ENCODE assay signal across 21 mouse cellular contexts in genomic region chr5:34194975-34195662, GRCm38 (mm10). TPM values are rescaled to one million over a fixed set of nuclear protein-coding genes. Genes with fewer than 3 reads are reported as not detected.
DNase-seq lines count a peak whose midpoint lies in the region; ATAC-seq lines count a peak whose summit lies in the region.
"Had no signal": no experiment of that assay in that cellular context is flagged by ENCODE, and none has a peak within 500 bp of the region (broad histone marks: within the 10 kb centered on the region; RNA-seq: fewer than 3 reads in every experiment).

No protein-coding gene starts in this region.

- no peaks in the 10 kb centered on the region for H3K27me3 ChIP-seq in hindbrain, embryonic 11.5 days (ENCODE audit: control insufficient read depth, insufficient read depth, low read length)
- H3K27me3 ChIP-seq in kidney, embryonic 15.5 days: no peaks in the 10 kb centered on the region
- H3K27me3 ChIP-seq: forebrain, embryonic 13.5 days; midbrain, embryonic 15.5 days; stomach, embryonic 15.5 days had no signal

- H3K4me3 ChIP-seq in hindbrain, embryonic 11.5 days (ENCODE audit: low read depth, low read length): no peak overlapping the region
- H3K4me3 ChIP-seq in kidney, embryonic 15.5 days (replicated peaks): no peak overlapping the region
- H3K4me3 ChIP-seq: forebrain, embryonic 13.5 days; heart, embryonic 12.5 days; midbrain, embryonic 15.5 days; stomach, embryonic 15.5 days had no signal

- 82% methylated on average over 6 of the region's 6 CpGs for WGBS in hindbrain, embryonic 11.5 days
- WGBS in kidney, embryonic 15.5 days: 86% methylated on average over 6 of the region's 6 CpGs

- H3K36me3 ChIP-seq in hindbrain, embryonic 11.5 days (ENCODE audit: control insufficient read depth, insufficient read depth, low read length): no peaks in the 10 kb centered on the region
- H3K36me3 ChIP-seq in kidney, embryonic 15.5 days: no peaks in the 10 kb centered on the region
- H3K36me3 ChIP-seq: G1E; heart, embryonic 12.5 days; midbrain, embryonic 15.5 days; stomach, embryonic 15.5 days had no signal

- no peak overlapping the region for H3K4me2 ChIP-seq in hindbrain, embryonic 11.5 days (replicated peaks; ENCODE audit: low read depth, low read length)
- H3K4me2 ChIP-seq in kidney, embryonic 15.5 days: no peak overlapping the region
- H3K4me2 ChIP-seq: forebrain, embryonic 13.5 days; heart, embryonic 12.5 days; midbrain, embryonic 15.5 days; stomach, embryonic 15.5 days had no signal

- peak; percentile 35 for ATAC-seq in megakaryocyte progenitor cell, adult 5-6 weeks (replicated peaks; ENCODE audit: poor library complexity)
- no peak for ATAC-seq in hindbrain, embryonic 11.5 days (ENCODE audit: low FRiP score)
- ATAC-seq in megakaryocyte-erythroid progenitor cell, adult 5-6 weeks (replicated peaks; ENCODE audit: low FRiP score, low TSS enrichment, poor library complexity, severe bottlenecking): no peak
- ATAC-seq in kidney, embryonic 15.5 days (replicated peaks; ENCODE audit: low FRiP score): no peak
- ATAC-seq: forebrain, embryonic 13.5 days; midbrain, embryonic 15.5 days had no signal

- peak; percentile 80 for DNase-seq in heart, adult 11 months
- no peak for DNase-seq in heart, adult 8-10 months (ENCODE audit: low spot score)
- peak; percentile 48 for DNase-seq in thymus, postnatal 0 days (ENCODE audit: low spot score)
- no peak for DNase-seq in thymus, postnatal 10 days (ENCODE audit: low spot score in 2 of 2)
- DNase-seq in hindbrain, embryonic 11.5 days (ENCODE audit: low spot score): no peak
- DNase-seq: adrenal gland, adult 2 months; B cell, adult 2 months; cerebellum, adult 18-20 months; gastrocnemius, postnatal 10 days; heart, postnatal 4 days; layer of hippocampus, adult 9-11 months had no signal

- no peak overlapping the region for H3K27ac ChIP-seq in hindbrain, embryonic 11.5 days (ENCODE audit: low read depth, low read length)
- no peak overlapping the region for H3K27ac ChIP-seq in kidney, embryonic 15.5 days
- H3K27ac ChIP-seq: forebrain, embryonic 13.5 days; kidney, postnatal 0 days; midbrain, embryonic 15.5 days; stomach, embryonic 15.5 days had no signal

- no peak overlapping the region for H3K9ac ChIP-seq in hindbrain, embryonic 11.5 days (ENCODE audit: low read depth, low read length)
- H3K9ac ChIP-seq in kidney, embryonic 15.5 days: no peak overlapping the region
- H3K9ac ChIP-seq: forebrain, embryonic 13.5 days; heart, embryonic 12.5 days; midbrain, embryonic 15.5 days; stomach, embryonic 15.5 days had no signal

- no peaks in the 10 kb centered on the region for H3K9me3 ChIP-seq in hindbrain, embryonic 11.5 days (ENCODE audit: control insufficient read depth, low read length)
- no peaks in the 10 kb centered on the region for H3K9me3 ChIP-seq in kidney, embryonic 15.5 days (replicated peaks)
- H3K9me3 ChIP-seq: forebrain, embryonic 13.5 days; G1E; heart, embryonic 12.5 days; midbrain, embryonic 15.5 days; stomach, embryonic 15.5 days had no signal

- no peaks in the 10 kb centered on the region for H3K4me1 ChIP-seq in hindbrain, embryonic 11.5 days (replicated peaks; ENCODE audit: control insufficient read depth, insufficient read depth, low read length)
- peaks cover 5% of the 10 kb centered on the region; the same call in 1 of the 2 replicates for H3K4me1 ChIP-seq in kidney, embryonic 15.5 days
- H3K4me1 ChIP-seq: forebrain, embryonic 13.5 days; midbrain, embryonic 15.5 days had no signal

RNA-seq across cellular contexts. Expression of gene Mxd4, which starts 7.6 kb away (rescaled TPM):
- 10 to 100 TPM; 51.9 to 65.0 (median 59.6) TPM for total RNA-seq in heart, adult 8-10 months (2022)
- polyA plus RNA-seq in thymus, postnatal 0 days (2015; fragmentation: Nextera tagmentation; extraction: Ambion mirVana): 45.3 and 50.3 TPM in 2 replicates
- total RNA-seq in megakaryocyte progenitor cell, adult 5-6 weeks (2015): 14.7 and 17.4 TPM in 2 replicates
- total RNA-seq in megakaryocyte progenitor cell, adult 5-6 weeks (2017): 20.1 and 21.0 TPM in 2 replicates
- polyA plus RNA-seq in hindbrain, embryonic 11.5 days (2014; fragmentation: Nextera tagmentation; extraction: Ambion mirVana): 23.7 and 29.2 TPM in 2 replicates
- total RNA-seq in megakaryocyte-erythroid progenitor cell, adult 5-6 weeks (2014; fragmentation: Nextera tagmentation): 32.3 and 34.4 TPM in 2 replicates
- 9.5 and 14.7 TPM in 2 replicates for total RNA-seq in megakaryocyte-erythroid progenitor cell, adult 5-6 weeks (2017)
- 40.6 and 44.3 TPM in 2 replicates for polyA plus RNA-seq in kidney, embryonic 15.5 days (2015; fragmentation: Nextera tagmentation; extraction: Ambion mirVana)

RNA-seq across cellular contexts. Expression of gene Haus3, which starts 25.8 kb away (rescaled TPM):
- total RNA-seq in heart, adult 8-10 months (2022): 1 to 10 TPM; 2.9 to 5.4 (median 3.2) TPM
- polyA plus RNA-seq in thymus, postnatal 0 days (2015; fragmentation: Nextera tagmentation; extraction: Ambion mirVana): 67.1 and 68.3 TPM in 2 replicates
- total RNA-seq in megakaryocyte progenitor cell, adult 5-6 weeks (2015): 90.0 and 96.2 TPM in 2 replicates
- 108 and 158 TPM in 2 replicates for total RNA-seq in megakaryocyte progenitor cell, adult 5-6 weeks (2017)
- polyA plus RNA-seq in hindbrain, embryonic 11.5 days (2014; fragmentation: Nextera tagmentation; extraction: Ambion mirVana): 44.1 and 46.9 TPM in 2 replicates
- 45.3 and 52.4 TPM in 2 replicates for total RNA-seq in megakaryocyte-erythroid progenitor cell, adult 5-6 weeks (2014; fragmentation: Nextera tagmentation)
- 83.0 and 139 TPM in 2 replicates for total RNA-seq in megakaryocyte-erythroid progenitor cell, adult 5-6 weeks (2017)
- 37.8 and 46.1 TPM in 2 replicates for polyA plus RNA-seq in kidney, embryonic 15.5 days (2015; fragmentation: Nextera tagmentation; extraction: Ambion mirVana)

RNA-seq across cellular contexts. Expression of gene Poln, which starts 25.9 kb away (rescaled TPM):
- total RNA-seq in heart, adult 8-10 months (2022): 10 to 100 TPM in 2 of 4 experiments, 1 to 10 TPM in 2; 8.6 to 13.7 (median 9.6) TPM
- polyA plus RNA-seq in thymus, postnatal 0 days (2015; fragmentation: Nextera tagmentation; extraction: Ambion mirVana): 0.58 and 0.96 TPM in 2 replicates
- total RNA-seq in megakaryocyte progenitor cell, adult 5-6 weeks (2015): 1.7 and 2.1 TPM in 2 replicates
- total RNA-seq in megakaryocyte progenitor cell, adult 5-6 weeks (2017): 1.2 and 2.5 TPM in 2 replicates
- 0.26 and 1.2 TPM in 2 replicates for polyA plus RNA-seq in hindbrain, embryonic 11.5 days (2014; fragmentation: Nextera tagmentation; extraction: Ambion mirVana)
- 0.26 and 3.1 TPM in 2 replicates for total RNA-seq in megakaryocyte-erythroid progenitor cell, adult 5-6 weeks (2014; fragmentation: Nextera tagmentation)
- 2.6 and 6.3 TPM in 2 replicates for total RNA-seq in megakaryocyte-erythroid progenitor cell, adult 5-6 weeks (2017)
- polyA plus RNA-seq in kidney, embryonic 15.5 days (2015; fragmentation: Nextera tagmentation; extraction: Ambion mirVana): 0.31 and 0.34 TPM in 2 replicates
- polyA plus RNA-seq: G1E; small intestine, adult 2 months had no signal

Comparison
In these comparisons a context has a peak if more than half of its experiments do, and no peak if none do; other contexts are left out.
1. DNase-seq: peak in heart, adult 11 months (single experiment) and thymus, postnatal 0 days (single experiment); none in heart, adult 8-10 months (single experiment), thymus, postnatal 10 days (0 of 2) and hindbrain, embryonic 11.5 days (single experiment).
2. RNA of gene Haus3, which starts 25.8 kb away (total RNA-seq): 90.0 to 158 TPM in megakaryocyte progenitor cell, adult 5-6 weeks and 45.3 to 139 TPM in megakaryocyte-erythroid progenitor cell, adult 5-6 weeks; 2.9 to 5.4 TPM in heart, adult 8-10 months; every median in the first group is over 4 times any median in the second.